Mouse (Mus musculus) adrenal gland, adult 18-20 months (tissue): ENCODE data around the gene Dscam. TPM values are rescaled to one million over a fixed set of nuclear protein-coding genes. Genes with fewer than 3 reads are reported as not detected.

Source experiments
- DNase-seq, 2 experiments: peaks; one replicate each; pipeline ENCODE4 v3.0.0; 2021 to 2022; ENCODE audit warnings: low spot score in 2 of 2
- long read RNA-seq, 2 experiments: library from polyadenylated mRNA; stranded (forward); transcript quantifications; one replicate each; pipeline ENCODE4 v2.0.0; 2021
- total RNA-seq, 2 experiments: library from RNA; stranded (reverse); gene quantifications; 1 replicate in 1 of 2; 2 replicates in 1 of 2; pipeline ENCODE4 v1.2.3; 2021

Dscam gene
- under 1 TPM; 0.03 to 0.10 TPM for total RNA-seq
- long read RNA-seq, experiment 1: 0 reads
- long read RNA-seq, experiment 2: 0 reads

DNA sequence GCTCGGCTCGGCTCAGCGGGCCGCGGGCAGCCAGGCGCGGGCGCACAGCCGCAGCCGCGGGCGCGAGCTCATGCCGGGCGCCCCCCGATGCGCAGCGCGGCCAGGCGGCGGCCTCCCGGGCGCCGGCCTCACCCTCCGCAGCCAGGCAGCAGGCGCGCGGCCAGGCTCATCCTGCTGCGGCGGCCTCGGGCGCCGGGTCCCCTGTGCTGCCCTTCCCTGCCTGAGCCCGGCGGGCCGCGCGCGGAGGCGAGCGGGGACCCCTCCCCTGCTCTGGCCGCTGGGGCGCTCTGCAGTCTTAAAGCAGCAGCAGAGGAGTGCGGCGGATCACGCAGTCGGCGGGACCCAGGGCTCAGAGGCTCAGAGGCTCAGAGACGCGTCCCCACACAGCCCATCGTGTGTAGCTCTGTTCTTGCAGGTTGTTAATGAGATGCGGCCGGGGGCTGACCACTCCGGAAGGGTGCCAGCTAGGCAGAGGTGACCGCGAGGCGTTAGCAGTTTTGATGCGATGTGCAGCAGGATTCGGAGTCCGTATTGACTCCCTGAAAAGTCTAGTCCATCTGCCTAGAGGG, at the start of gene Dscam:
Gene Dscam, minus strand, starts transcription at position 240 of the 569 bp plus-strand sequence.
- no peak for DNase-seq

DNA sequence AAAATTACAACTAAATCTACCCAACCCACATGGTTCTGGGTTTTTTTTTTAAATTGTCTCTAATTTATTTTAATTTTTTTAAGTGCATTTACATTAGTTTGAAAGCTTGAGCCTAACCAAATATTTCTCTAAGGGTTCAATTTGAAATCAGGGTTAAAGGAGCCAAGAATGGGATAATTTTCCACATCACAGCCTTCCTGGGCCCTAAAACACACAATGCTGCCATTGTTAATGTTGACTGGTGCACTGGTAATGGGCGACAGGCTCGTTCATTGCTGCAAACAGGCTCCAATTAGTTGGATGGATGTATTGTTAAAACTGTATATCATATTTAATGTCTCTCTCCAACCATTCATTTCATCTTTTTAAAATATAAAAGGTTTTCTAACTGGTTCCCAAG, 48.8 kb upstream of the Dscam start:
- no peak for DNase-seq

DNA sequence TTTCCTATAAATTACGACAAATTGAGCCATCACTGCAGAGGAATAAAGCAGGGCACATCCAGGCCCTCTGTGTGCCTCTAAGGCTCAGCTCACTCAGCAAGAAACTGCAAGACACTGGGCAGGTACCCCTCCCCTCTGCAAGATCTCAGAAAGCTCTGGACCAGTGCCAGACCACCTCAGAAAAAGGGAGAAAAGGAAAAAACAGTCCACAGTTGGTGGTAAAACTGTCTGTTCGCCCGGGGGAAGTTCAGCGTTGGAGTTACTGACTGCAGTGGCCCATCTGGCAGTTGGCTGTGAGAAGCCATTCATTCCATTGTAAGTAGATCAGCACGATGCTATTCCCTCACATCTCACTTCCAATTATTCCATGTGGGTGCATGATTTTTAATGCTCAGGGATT, 39.4 kb upstream of the Dscam start:
- no peak for DNase-seq

DNA sequence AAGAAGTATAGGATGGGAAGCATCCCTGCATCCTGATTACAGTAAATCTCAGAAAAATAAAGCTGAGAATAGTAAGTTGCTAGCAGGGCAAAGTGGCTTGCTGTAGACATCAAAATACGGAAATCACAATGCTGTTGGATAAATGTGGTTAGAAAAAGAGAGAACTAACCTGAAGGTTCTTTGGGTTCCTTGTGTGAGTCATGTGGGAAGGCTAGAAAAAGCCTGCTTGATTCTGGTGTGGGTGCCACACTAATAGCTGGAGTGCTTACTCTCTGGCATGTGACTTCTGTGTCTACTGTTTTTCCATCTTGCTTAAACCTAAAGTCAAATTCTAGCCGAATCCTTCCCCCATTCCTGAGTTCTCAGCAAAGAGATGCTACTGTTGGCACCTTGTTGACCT, 37.7 kb upstream of the Dscam start:
- no peak for DNase-seq

DNA sequence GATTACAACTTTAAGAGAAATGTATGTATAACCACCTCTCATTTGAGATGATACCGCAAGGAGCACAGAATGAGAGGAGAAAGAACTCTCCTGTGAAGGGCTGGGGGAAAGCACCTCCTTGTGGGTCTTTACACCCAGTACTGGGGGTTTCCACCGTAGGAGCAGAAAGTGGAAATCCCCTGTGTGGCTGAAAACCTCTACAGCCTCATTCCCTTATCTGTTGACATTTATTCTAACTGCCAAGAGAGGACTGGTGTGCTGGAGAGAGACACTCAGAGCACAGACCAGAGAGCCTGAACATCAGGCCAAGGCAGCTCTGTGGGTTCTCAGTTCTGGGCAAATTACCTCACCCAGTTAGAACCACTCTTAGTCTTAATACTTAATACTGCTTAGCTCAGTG, 33.5 kb upstream of the Dscam start:
- DNase-seq: no peak

DNA sequence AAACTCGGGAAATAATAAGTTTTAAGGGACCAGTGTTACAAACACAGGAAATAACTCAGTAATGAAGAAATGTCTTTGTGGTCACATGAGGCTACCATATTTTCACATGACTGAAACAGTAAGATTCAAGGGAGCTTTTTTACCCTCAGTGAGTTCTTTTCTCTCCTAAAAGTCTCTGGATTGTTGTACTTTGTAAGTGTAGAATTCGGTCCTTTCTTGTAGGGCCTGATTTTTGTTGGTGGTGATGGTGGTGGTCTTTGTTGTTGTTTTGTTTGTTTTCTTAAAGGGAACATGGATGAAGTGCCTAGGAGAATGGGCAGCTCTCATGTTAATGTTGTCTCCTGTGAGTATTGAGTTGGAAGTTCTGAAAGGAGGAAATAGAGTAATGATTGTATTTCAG, 33.0 kb upstream of the Dscam start:
- DNase-seq: no peak

DNA sequence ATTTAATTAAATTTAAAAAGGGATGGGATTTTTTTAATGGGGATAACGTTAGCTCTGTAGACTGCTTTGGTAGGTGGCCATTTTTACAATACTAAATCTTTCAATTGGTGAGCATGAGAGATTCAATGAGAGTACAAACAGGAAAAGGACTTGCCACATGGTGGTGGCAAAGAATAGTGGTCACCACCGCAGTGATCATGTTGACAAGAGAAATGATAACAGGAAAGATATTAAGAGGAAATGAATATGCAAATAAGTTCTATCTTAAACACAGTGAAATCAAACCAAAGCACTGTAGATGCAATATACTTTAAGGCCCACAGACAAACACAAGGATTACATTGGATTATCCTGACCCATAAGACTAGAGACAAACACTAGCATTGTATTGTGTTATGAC, 24.1 kb upstream of the Dscam start:
- no peak for DNase-seq

DNA sequence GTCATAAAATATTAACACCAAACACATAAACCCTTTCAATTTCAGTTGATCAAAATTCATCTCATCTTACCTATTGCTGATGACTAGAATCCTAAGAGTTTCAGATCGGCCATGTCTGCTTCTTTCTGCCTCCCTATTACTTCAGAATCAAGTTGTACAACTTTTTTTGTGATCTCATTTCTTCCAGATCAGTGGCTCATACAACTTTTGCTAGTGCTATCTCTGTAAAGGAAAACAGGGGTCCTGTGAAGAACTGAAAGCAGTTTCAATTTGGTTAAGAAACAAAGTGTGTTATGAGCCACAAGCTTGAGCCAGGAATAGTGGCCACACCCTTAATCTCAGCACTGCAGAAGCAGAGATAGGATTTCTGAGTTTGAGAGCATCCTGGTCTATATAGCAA, 23.6 kb upstream of the Dscam start:
- no peak for DNase-seq

DNA sequence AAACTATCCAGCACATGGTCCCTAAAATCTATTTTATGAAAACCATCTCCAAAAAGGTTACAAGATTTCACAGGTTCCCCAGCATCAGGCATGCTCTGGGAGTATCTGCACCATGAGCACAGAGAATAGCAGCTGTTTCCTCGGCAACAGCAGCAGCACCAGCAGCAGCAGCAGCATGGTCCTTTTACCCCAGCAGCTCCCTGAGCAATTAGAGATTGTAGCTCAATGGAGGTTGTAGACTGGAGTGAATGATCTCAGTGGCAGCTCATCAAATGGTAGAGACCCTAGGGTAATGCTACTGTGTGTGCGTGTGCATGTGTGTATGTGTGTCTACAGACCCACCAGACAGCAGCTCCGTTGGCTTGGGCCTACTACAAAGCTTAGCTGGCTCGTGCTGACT, 21.7 kb upstream of the Dscam start:
- no peak for DNase-seq

DNA sequence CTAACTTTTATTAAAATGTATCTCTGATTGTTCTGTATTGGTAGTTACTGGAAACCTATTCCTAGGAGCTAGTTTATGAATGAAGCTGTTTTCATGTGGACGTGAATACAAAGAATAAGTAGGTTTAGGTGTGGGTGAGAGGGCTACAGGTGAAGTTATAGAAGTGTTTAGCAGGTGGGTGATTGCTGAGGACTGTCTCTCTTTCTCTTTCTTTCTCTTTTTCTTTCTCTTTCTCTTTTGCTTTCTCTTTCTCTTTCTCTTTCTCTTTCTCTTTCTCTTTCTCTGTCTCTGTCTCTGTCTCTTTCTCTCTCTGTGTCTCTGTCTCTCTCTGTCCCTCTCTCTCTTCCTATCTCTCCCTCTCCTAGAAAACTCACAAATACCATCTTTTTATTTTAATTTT, 20.1 kb upstream of the Dscam start:
- no peak for DNase-seq

DNA sequence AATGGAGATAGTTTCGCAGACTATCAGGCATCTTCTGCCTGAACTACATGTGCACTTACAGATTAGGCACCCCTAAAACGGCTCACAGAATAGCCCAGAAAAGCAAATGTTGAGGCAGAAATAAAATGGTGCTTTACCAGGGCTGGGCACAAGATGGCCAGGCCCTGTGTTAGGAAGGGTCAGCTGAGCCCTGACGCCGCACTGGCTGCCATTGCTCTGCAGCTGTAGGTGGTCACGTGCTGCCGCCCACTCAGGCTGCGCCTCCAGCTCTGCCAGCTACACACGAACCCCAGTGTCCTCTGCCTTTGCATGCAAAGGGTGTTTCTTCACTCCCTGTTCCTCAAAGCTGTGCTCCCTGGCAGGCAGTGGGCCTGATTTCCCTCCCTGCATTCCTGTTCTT, 948 bp upstream of the Dscam start:
- DNase-seq: no peak

DNA sequence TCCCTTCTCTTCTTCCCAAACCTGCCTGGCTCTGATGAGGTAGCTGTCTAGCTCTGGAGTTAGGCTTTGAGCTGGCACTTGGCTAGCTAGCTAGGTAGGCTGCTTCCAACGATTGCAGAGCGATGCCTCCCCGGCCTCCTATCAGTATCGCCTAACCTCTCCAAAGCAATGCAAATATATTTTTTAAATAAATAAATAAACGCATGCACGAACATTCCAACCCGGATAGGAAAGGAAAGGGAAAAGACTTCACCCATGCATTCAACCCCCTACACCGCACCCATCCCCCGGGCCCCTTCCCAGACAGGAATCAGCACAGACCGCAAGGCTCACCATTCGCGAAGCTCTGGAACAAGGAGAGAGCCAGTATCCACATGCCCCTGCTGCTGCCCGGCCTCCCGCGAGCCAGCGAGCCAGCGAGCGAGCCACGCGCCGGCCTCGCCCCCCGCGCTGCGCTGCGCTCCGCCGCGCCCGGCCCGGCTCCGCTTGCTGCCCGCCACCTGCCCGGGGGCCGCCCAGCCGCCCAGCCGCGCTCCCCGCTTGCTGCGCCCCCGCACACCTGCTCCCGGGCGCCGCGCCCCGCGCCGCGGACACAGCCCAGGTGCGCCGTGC, 545 bp downstream of the Dscam start:
- no peak for DNase-seq

DNA sequence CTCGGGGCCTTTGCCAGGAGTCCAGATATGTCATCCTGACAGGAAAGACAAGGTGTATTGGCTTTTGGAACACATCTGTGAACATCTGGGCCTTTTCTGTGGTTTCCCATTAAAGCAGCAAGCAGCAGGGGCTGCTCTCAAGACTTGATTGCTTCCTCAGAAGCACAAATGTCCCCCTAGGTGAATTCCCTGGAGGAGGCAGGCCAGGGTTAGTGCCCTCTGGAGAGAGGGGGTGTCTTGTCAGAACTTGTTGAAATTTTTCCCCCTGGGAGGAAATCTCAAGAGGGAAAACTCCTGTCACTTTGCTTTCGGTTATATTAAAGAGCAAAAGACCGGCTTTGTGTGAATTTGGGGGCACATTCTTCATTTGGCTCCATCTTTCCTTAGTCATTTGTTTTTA, 1.9 kb downstream of the Dscam start:
- DNase-seq: no peak

DNA sequence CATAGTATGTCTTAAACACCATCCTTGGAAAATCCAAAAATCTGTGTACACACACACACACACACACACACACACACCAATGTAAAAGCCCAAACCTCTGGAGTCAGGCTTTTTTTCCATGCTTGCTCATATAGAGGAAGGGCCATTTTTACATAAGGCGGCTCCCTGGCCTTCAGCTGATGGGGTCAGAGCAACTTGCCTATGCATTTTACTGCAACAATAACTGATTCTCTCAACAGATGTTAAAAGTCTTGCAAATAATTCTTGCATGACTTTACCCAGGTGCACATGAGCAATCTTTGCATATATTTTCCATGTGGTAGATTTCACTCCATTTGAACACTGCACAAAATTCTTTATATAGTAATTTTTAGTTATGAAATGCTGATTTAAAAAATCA, 2.5 kb downstream of the Dscam start:
- DNase-seq: no peak

DNA sequence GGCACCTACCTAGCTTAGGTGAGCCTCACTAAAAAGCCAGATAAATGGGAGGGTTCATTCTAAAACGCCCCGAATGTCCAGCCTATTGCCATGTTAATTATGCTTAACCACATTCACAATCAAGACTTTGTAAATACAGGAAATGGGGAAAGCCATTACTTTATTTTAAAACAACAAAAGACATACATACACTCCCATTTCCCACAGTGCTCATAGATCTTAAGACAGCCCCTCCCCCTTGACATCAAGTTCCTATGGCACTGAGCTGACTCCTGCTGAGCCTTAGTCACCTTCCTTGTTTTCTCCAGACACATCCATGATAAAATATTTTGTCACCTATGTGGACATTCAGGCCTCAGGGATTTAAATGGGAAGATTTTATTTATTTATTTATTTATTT, 4.4 kb downstream of the Dscam start:
- no peak for DNase-seq

DNA sequence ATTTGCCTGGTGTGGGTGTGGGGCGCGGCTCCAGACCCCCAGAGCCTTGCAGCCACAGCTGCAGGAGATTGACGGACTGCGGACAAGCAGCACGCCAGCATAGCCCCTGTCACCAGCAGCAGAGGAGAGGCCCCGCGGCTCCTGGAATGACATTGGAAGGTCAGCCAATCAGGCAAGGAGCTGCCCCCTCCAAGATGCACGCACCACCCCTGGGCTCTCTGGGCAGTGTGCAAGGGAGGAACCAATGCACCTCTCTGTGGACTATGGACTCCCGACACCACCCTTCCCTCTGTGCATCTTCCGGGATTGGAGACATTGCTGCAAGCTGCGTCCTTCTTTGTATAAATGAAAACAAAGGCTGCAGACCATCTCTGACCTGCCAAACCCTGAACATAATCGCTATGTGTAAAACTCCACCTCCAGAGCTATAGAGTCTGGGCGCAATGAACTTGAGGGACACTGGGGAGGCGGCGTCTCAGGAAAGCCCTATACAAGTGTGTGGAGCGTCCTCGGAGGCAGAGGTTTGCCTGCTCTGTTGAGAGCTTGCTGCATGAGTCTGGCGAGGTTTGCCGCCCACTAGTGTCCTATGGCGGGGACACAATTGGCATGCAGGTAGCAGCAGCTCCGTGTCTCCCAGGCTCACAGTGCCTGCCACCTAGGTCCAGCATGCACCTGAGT, 5.0 kb downstream of the Dscam start:
- DNase-seq: peak; percentile 29 to 33

DNA sequence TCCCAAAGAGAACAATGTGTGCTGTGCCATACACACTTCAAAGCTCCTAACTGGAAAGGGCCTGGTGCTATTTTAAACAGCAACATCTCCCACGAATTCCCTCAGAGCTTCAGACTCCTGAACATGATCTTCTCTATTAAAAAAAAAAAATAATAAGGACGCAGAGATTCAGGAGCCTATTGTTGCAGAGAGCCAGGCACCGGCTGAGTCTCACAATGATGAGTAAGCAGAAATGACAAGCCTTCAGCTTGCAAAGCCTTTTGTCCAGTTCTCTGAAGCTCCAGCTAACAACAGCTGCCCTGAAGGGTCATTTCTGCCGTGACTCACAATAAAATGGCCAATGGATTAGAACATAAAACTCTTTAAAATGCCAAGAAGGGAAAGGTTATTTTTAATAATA, 12.3 kb downstream of the Dscam start:
- DNase-seq: no peak

DNA sequence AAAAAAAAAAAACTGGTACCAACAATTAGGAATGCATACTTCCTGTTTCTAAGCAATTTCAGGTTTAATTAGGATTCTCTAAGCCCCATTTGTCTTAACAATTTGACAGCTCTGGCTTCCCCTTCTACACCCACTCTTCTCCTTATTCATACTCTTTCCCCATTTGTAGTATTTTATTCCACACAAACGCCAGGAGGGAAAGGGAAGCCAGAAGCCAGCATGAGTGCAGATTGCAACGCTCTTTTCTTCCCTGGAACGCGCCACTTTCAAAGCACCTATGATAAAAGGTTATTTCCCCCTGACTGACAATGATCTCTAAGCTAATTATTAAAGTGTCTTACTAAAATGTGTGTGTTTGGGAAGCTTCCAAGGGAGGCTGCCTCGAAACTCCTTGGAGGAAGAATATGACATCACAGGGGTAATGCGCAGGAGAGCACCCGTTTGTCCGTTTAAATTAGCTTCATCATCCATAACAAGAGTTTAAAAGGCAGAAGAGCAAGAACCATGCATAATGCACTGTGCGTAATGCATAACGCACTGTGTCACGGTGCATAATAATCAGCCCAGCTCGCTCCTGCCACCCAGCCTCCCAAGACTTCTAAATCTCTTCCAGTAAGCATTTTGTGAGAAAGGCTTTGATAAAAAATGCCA, 25.9 kb downstream of the Dscam start:
- DNase-seq: no peak

DNA sequence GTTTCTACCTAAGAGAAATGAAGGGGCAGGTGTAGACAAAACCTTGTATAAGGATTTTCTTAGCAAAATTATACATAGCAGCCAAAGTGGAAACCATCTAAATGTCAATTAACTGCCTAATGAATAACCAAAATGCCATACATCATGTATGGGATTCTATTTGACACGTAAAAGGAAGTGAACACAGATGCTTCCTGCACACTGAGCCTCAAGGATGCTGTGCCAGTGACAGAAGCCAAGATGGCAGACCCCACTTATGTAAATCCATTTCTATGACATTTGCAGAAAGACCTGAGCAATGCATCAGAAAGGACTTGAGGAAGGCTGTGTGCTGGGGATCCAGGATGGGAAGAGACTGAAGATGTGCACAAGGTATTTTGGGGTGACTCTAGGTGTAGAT, 28.6 kb downstream of the Dscam start:
- DNase-seq: no peak

DNA sequence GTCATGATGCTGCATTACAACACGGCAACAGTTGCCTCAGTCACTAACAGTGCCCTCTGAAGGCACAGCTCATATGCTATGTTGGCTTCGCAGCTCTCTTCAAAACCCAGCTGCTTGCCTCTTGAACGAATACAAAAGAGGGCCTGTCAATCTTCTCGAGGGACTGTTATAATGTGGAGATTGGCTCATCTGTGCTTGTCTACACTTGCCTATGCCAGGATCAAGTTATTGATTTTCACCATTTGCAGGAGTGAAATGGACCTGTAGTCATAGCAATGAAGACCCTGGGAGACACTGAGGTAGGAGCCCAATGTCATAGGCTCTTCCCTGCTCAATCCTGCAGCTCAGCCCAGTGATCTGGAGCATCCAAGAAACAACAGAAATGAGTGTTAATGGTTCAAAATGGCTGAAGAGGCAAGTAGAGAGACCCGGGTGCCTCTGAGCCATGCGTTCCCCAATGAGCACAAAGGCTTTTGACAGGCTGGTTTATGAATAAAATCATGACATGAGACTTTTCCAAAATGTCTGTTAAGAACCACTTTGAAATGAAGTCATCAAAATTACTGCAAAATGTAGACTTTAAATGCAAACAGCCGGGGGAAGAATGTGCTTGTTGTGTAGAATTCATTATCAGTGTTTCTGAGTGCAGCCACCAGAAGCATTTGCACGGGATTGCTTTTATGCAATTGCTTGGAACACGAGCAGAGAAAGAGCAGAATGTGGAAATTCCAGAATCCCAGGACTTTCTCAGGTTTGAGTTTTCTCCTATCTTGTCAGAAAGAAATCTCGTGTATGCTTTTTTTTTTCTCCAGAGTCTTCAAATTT, 35.3 kb downstream of the Dscam start:
- DNase-seq: no peak

DNA sequence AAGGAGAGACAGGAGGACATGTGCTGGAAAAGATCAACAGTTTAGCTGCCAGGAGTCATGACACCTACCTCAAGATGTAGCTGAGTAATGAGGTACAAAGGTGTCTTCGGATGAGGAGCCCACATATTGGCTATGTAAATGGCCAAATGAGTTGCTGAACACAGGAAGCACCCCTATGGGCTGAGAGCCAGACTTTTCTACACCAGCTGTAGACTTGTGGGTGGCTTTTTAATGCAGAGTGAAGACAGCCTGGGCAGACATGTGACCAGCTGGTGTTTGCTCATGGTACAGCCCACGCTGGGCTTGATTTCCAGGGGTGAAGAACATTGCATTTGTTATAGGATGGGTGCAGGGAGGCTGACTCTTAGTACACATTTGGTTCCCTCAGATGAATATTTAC, 43.3 kb downstream of the Dscam start:
- no peak for DNase-seq

DNA sequence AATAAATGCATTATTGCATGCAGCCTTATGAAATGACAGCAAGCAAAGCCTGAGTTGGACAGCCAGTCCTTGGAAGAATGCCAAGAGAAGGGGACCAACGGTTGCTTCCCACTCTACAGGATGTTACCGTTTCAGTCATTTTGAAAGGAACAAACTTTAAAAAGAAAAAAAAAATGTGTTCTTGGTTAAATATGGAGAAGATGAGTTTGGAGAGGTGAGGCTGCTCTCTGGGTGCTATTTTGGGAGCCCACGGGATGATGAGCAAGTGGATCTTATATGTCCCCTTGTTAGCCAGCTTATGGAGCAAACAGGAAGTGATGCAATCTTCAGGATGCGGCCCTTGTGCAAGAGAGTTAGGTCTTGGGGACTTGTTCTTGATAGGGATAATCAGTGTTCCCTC, 60.5 kb downstream of the Dscam start:
- DNase-seq: no peak
